Mouse (Mus musculus) embryonic fibroblast, embryonic 13.5 days (primary cell): ENCODE measurements around the gene Adgrf2.

Experiments used
- CTCF ChIP-seq: IDR thresholded peaks from 2 replicates; pipeline ENCODE4 v1.5.1; 2011; ENCODE audit warnings: mild to moderate bottlenecking, control low read depth, low read length, moderate library complexity, borderline replicate concordance; ENCODE audit not compliant: insufficient read depth
- POLR2A ChIP-seq: IDR thresholded peaks from 2 replicates; pipeline ENCODE4 v1.6.1; 2011; ENCODE audit warnings: low read depth, mild to moderate bottlenecking, control low read depth, low read length, moderate library complexity

- TF ChIP-seq CTCF (no peak), POLR2A (no peak)
Measured at GRCm38 (mm10) chr17:42690531-42690930, 51.4 kb downstream of the Adgrf2 start.
